Mouse (Mus musculus) limb, embryonic 14.5 days (tissue): ENCODE data around the gene Lrr1. TPM values are rescaled to one million over a fixed set of nuclear protein-coding genes. Genes with fewer than 3 reads are reported as not detected.

ENCODE experiments used
- ATAC-seq: fragments of 200-750 bp; cut with Nextera tagmentation; 2 replicates; pipeline ENCODE4 v1.8.0; 2017; ENCODE audit warnings: low read depth, moderate number of reproducible peaks, moderate TSS enrichment; ENCODE audit not compliant: low FRiP score
- DNase-seq: peaks from one replicate; pipeline ENCODE4 v3.0.0-alpha.2; 2015; ENCODE audit warnings: low spot score
- H3K27ac ChIP-seq: fragments of 300-500 bp; sonication (generic); replicated peaks from 2 replicates; pipeline ENCODE4 v1.5.1; 2014; ENCODE audit warnings: low read depth, mild to moderate bottlenecking, low read length, moderate library complexity, mixed read lengths
- H3K27me3 ChIP-seq: fragments of 300-500 bp; sonication (generic); 2 replicates; pipeline ENCODE4 v1.6.1; 2014; ENCODE audit warnings: low read length, mixed read lengths; ENCODE audit not compliant: control insufficient read depth, insufficient read depth
- H3K36me3 ChIP-seq: fragments of 300-500 bp; sonication (generic); 2 replicates; pipeline ENCODE4 v1.6.1; 2014; ENCODE audit warnings: mild to moderate bottlenecking, low read length, moderate library complexity, mixed read lengths; ENCODE audit not compliant: control insufficient read depth, insufficient read depth
- H3K4me1 ChIP-seq: fragments of 300-500 bp; sonication (generic); 2 replicates; pipeline ENCODE4 v1.6.1; 2014; ENCODE audit warnings: antibody characterized with exemption, low read length, mixed read lengths; ENCODE audit not compliant: control insufficient read depth, insufficient read depth
- H3K4me2 ChIP-seq: fragments of 300-500 bp; sonication (generic); replicated peaks from 2 replicates; pipeline ENCODE4 v1.6.1; 2014; ENCODE audit warnings: low read depth, mild to moderate bottlenecking, low read length, moderate library complexity; ENCODE audit not compliant: severe bottlenecking
- H3K4me3 ChIP-seq: fragments of 300-500 bp; sonication (generic); replicated peaks from 2 replicates; pipeline ENCODE4 v1.5.1; 2014; ENCODE audit warnings: low read length
- H3K9ac ChIP-seq: fragments of 300-500 bp; sonication (generic); 2 replicates; pipeline ENCODE4 v1.6.1; 2014; ENCODE audit warnings: mild to moderate bottlenecking, low read depth, low read length, moderate library complexity; ENCODE audit not compliant: severe bottlenecking
- H3K9me3 ChIP-seq: fragments of 300-500 bp; sonication (generic); 2 replicates; pipeline ENCODE4 v1.6.1; 2016; ENCODE audit warnings: low read length; ENCODE audit not compliant: control insufficient read depth
- POLR2A ChIP-seq: fragments of 200-500 bp; IDR thresholded peaks from 2 replicates; pipeline ENCODE4 v1.8.0; 2012; ENCODE audit warnings: inconsistent platforms, mild to moderate bottlenecking, moderate library complexity, borderline replicate concordance; ENCODE audit not compliant: insufficient read depth, insufficient read length; ENCODE audit errors: extremely low read depth
- WGBS: fragments of 180-500 bp; shearing (Covaris S2); extraction: QIAGEN DNeasy Blood & Tissue Kit; methylation state at CpG from one replicate; pipeline ENCODE4 v1.1.7; 2014; 5-methylcytosine and 5-hydroxymethylcytosine counted together
- polyA plus RNA-seq, 2 experiments: library from polyadenylated mRNA; depleted of rRNA in 1 of 2; stranded (reverse) in 1 of 2; unstranded in 1 of 2; fragments of >200 nt; fragmentation: Nextera tagmentation in 1 of 2; extraction: Ambion mirVana in 1 of 2; gene quantifications; 2 replicates each; pipeline versions ENCODE4 v1.2.1 to v1.2.3; 2012 to 2014

The Lrr1 gene
- polyA plus RNA-seq, 2 experiments: 14.1 to 19.8 TPM

DNA sequence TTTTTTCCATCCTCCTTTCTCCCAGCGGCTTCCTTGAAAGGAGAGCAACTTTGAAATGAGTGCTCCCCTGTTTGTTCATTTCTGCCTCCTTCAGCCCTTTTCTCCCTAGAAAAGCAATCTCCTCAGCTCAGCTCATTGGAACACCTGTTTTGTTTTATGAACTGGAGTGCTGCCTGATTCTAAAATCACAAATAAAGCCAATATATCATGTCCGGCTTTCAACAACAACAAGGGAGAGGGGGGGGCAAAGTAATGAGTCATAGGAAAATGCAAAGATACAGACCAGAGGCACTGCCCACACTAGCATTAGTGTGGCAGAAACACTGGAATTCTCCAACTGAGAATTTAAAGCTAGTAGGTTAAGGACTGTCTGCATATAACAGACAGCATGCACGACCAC, 41.0 kb upstream of the Lrr1 start:
- no peak for ATAC-seq
- DNase-seq: no peak
- no peak overlapping the region for H3K9ac ChIP-seq
- H3K9me3 ChIP-seq: no peaks in the 10 kb centered on the region
- no peak for TF ChIP-seq POLR2A
- no peaks in the 10 kb centered on the region for H3K27me3 ChIP-seq
- no peak overlapping the region for H3K27ac ChIP-seq
- no peaks in the 10 kb centered on the region for H3K36me3 ChIP-seq
- H3K4me3 ChIP-seq: no peak overlapping the region
- 61% methylated on average over 3 of the region's 3 CpGs for WGBS
- H3K4me1 ChIP-seq: peaks cover 4% of the 10 kb centered on the region; the same call in 1 of the 2 replicates
- H3K4me2 ChIP-seq: no peak overlapping the region

DNA sequence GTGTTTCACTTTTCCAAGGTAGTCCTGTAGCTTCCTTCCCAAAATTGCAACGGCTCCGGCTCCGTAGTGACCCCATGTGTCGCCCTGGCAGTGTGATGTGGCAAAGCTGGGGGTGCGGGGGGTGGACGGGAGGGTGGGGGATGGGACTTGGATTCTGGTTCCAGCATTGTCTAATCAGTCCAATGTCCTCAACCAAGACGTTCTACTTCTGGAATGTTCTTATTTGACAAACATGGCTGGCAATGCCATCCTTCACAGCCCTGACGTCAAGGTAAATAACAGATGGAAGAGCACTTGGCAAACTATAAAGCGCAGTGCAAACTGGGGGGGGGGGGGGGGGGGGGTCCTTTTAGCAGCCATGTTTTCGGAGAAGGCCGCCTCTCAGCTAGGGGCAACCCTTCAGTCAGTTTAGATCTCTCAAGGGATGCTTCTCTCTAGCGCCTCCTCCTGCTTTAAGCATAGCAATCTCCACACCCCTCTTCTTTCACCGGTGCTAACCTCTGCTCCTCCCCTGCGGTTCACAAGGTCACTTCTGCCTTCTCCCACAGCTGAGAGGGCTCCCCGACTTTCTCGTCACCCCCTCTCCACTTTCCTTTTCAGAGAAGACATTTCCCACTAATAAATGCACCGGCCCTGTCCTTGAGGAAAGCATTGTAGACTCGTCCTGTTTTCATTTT, 38.8 kb upstream of the Lrr1 start:
- Histone ChIP-seq H3K4me3 (no peak overlapping the region), H3K27ac (no peak overlapping the region), H3K9ac (no peak overlapping the region), H3K27me3 (no peaks in the 10 kb centered on the region), H3K36me3 (no peaks in the 10 kb centered on the region), H3K4me2 (peak overlapping the region; percentile 16; the same call in 1 of the 2 replicates), H3K9me3 (no peaks in the 10 kb centered on the region), H3K4me1 (peaks cover 4% of the 10 kb centered on the region; the same call in 1 of the 2 replicates)
- ATAC-seq (no peak), DNase-seq (no peak)
- 43% methylated on average over 18 of the region's 18 CpGs for WGBS
- TF ChIP-seq POLR2A: no peak

DNA sequence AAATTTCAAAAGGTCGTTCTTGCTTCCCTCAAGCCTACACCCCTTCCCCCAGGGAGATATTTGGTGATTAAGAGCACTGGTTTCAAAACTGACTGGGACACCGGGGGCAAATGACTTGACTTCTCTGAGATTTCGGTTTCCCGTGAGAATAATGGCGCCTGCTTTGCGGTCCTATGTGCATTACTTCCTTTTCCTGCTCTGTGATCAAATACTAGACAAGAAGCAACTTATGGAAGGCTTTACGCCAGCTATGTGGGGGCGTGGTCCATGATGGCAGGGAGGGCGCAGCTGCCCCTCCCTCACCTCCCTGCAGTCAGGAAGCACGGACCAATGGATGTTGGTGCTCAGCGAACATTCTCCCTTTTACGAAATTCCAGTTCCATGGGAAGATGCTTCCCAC, 38.1 kb upstream of the Lrr1 start:
- Histone ChIP-seq H3K9me3 (no peaks in the 10 kb centered on the region), H3K27me3 (no peaks in the 10 kb centered on the region), H3K27ac (no peak overlapping the region), H3K4me1 (peaks cover 4% of the 10 kb centered on the region; the same call in 1 of the 2 replicates), H3K4me2 (peak overlapping the region; percentile 16; the same call in 1 of the 2 replicates), H3K9ac (no peak overlapping the region), H3K4me3 (no peak overlapping the region), H3K36me3 (no peaks in the 10 kb centered on the region)
- WGBS: 65% methylated on average over 12 of the region's 12 CpGs
- DNase-seq: no peak
- TF ChIP-seq POLR2A: no peak
- no peak for ATAC-seq

DNA sequence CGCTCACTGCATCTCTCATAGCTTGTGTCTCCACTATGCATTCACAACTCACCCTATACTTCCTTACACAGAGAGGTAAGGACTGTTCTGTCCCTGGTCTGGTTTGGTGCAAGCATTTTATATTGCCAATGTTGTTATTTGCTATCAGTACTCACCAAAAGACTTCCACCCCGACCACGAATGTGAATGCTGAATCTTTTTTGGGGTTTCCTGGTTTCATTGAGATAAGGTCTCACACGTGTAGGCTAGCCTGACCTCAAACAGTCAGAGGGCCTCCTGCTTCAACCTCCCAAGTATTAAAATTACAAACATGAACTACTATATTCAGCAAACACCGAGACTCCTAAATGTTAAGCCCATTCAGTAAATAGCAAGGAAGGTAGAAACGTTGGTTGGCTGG, 37.3 kb upstream of the Lrr1 start:
- no peak overlapping the region for H3K4me3 ChIP-seq
- no peak for TF ChIP-seq POLR2A
- no peak overlapping the region for H3K9ac ChIP-seq
- H3K36me3 ChIP-seq: no peaks in the 10 kb centered on the region
- H3K27ac ChIP-seq: no peak overlapping the region
- H3K27me3 ChIP-seq: no peaks in the 10 kb centered on the region
- no peak for ATAC-seq
- H3K4me1 ChIP-seq: peaks cover 4% of the 10 kb centered on the region; the same call in 1 of the 2 replicates
- 87% methylated on average over 6 of the region's 6 CpGs for WGBS
- no peak overlapping the region for H3K4me2 ChIP-seq
- no peak for DNase-seq
- H3K9me3 ChIP-seq: no peaks in the 10 kb centered on the region

DNA sequence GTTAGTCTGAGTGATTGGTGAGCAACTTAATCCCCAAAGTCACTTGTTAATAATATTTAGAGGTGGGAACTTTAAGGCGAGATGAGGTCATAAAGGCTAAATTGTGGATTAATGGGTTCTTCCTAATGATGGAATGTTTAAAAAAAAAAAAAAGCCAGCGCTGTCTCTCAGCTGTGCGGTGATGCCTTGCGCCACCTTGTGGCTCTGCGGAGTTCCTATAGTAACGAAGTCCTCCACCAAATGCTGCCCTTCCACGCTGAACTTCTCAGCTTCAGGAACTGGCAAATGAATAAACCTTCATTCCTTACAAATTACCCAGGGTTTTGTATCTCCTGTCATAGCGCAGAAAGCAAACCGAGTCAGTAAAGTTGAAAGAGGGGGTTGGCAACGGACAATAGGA, 36.6 kb upstream of the Lrr1 start:
- H3K36me3 ChIP-seq: no peaks in the 10 kb centered on the region
- H3K27me3 ChIP-seq: no peaks in the 10 kb centered on the region
- ATAC-seq (no peak), DNase-seq (peak; percentile 45)
- no peak overlapping the region for H3K27ac ChIP-seq
- H3K9me3 ChIP-seq: no peaks in the 10 kb centered on the region
- no peak overlapping the region for H3K4me2 ChIP-seq
- no peak for TF ChIP-seq POLR2A
- H3K9ac ChIP-seq: no peak overlapping the region
- no peak overlapping the region for H3K4me3 ChIP-seq
- WGBS: 9% methylated on average over 10 of the region's 10 CpGs
- peaks cover 4% of the 10 kb centered on the region; the same call in 1 of the 2 replicates for H3K4me1 ChIP-seq
